Mouse (Mus musculus) limb, embryonic 15.5 days (tissue): ENCODE results near the gene Ace. TPM values are rescaled to one million over a fixed set of nuclear protein-coding genes. Genes with fewer than 3 reads are reported as not detected.

Experiments used
- ATAC-seq: fragments of 200-750 bp; cut with Nextera tagmentation; 2 replicates; pipeline ENCODE4 v1.8.0; 2017; ENCODE audit warnings: low read depth, moderate TSS enrichment; ENCODE audit not compliant: insufficient number of reproducible peaks, low FRiP score, low TSS enrichment
- H3K27ac ChIP-seq: fragments of 300-500 bp; sonication (generic); 2 replicates; pipeline ENCODE4 v1.5.1; 2015; ENCODE audit warnings: moderate library complexity, mild to moderate bottlenecking, inconsistent platforms
- H3K27me3 ChIP-seq: fragments of 300-500 bp; sonication (generic); 2 replicates; pipeline ENCODE4 v1.6.1; 2015; ENCODE audit warnings: inconsistent platforms
- H3K36me3 ChIP-seq: fragments of 300-500 bp; sonication (generic); 2 replicates; pipeline ENCODE4 v1.6.1; 2015; ENCODE audit warnings: inconsistent platforms
- H3K4me1 ChIP-seq: fragments of 300-500 bp; sonication (generic); 2 replicates; pipeline ENCODE4 v1.6.1; 2015; ENCODE audit warnings: inconsistent platforms
- H3K4me2 ChIP-seq: fragments of 300-500 bp; sonication (generic); 2 replicates; pipeline ENCODE4 v1.6.1; 2015; ENCODE audit warnings: mild to moderate bottlenecking, inconsistent platforms
- H3K4me3 ChIP-seq: fragments of 300-500 bp; sonication (generic); 2 replicates; pipeline ENCODE4 v1.5.1; 2015; ENCODE audit warnings: mild to moderate bottlenecking, inconsistent platforms
- H3K9ac ChIP-seq: fragments of 300-500 bp; sonication (generic); 2 replicates; pipeline ENCODE4 v1.6.1; 2015; ENCODE audit warnings: inconsistent platforms
- H3K9me3 ChIP-seq: fragments of 300-500 bp; sonication (generic); 2 replicates; pipeline ENCODE4 v1.6.1; 2016; ENCODE audit warnings: inconsistent platforms
- WGBS: fragments of 180-500 bp; shearing (Covaris S2); methylation state at CpG from one replicate; pipeline ENCODE4 v1.1.7; 2015; 5-methylcytosine and 5-hydroxymethylcytosine counted together
- polyA plus RNA-seq: library from polyadenylated mRNA; unstranded; fragments of >200 nt; fragmentation: Nextera tagmentation; extraction: Ambion mirVana; gene quantifications from 2 replicates; pipeline ENCODE4 v1.2.1, GENCODE M21; 2015

Ace gene
- polyA plus RNA-seq, 1 experiment from 2014 or later = 1.0 TPM

DNA sequence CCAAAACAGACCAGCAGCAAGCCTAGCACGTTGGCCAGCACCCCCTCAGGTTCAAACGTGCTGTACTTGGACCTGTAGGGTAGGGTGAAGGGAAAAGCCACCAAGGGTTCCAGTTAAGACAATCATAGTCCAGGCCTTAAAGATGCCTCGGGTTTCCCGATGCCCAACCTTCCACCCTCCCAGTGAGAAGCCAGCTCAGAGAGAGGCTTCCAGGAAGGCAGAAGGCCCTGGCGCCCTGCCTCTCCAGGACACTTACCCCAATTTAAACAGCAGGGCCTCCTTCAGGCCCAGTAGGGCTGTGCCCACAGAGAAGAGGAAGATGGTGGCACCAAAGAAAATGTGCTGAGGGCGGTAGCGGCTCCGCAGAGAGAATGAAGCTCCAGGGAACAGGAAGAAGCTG is 32.2 kb upstream of the Ace start:
- Histone ChIP-seq H3K9ac (no peak overlapping the region), H3K4me2 (no peak overlapping the region)
- ATAC-seq = no peak

DNA sequence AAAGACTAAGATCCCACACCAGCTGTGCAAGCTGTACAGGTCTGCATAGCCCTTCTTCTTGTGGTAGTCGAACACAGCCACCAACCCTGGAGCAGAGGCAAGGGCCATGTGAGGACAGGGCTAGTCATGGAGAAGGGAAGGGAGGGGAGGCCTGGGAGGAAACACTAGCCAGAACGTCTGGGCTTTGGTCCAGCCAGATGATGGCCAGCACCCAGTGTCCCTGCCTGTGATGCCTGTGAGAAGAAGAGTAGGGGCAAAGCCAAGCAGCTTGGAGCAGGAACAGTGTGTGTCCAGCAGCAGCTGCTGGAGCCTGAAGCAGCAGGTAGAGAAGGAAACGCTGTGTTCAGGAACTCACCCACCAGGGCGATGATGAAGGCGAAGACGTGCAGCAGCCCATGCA is 31.5 kb upstream of the Ace start:
- Histone ChIP-seq H3K4me3 (no peak overlapping the region), H3K9ac (no peak overlapping the region), H3K4me1 (peaks cover 11% of the 10 kb centered on the region), H3K27me3 (no peaks in the 10 kb centered on the region), H3K4me2 (no peak overlapping the region), H3K27ac (no peak overlapping the region), H3K36me3 (no peaks in the 10 kb centered on the region), H3K9me3 (no peaks in the 10 kb centered on the region)
- ATAC-seq = no peak
- 81% methylated on average over 6 of the region's 6 CpGs for WGBS

More for the DNA sequence above, 32.2 kb upstream of the Ace start:
- Histone ChIP-seq H3K36me3 (no peaks in the 10 kb centered on the region), H3K27me3 (no peaks in the 10 kb centered on the region), H3K4me3 (no peak overlapping the region), H3K4me1 (peaks cover 11% of the 10 kb centered on the region), H3K9me3 (no peaks in the 10 kb centered on the region), H3K27ac (no peak overlapping the region)
- WGBS = 92% methylated on average over 8 of the region's 8 CpGs

DNA sequence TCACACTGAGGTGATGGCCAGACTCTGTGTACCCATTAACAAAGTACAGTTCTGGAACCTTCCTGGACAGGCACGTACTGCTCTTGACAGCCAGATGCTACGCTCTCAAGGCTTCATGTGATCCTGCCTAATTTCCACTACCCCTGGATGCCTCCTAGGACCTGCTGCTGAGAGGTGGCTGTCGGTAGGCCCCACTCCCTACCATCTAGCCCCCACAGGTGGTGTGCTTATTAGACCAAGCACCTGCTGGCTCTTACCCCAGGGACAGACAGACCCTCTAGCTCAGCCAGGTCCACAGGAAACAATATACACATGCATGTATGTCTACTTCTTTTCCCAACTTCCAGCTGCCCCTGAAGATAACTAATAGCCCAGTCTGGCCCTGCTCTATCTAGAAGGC is 30.8 kb upstream of the Ace start:
- no peak overlapping the region for H3K27ac ChIP-seq
- H3K4me2 ChIP-seq = no peak overlapping the region
- no peak overlapping the region for H3K9ac ChIP-seq
- no peaks in the 10 kb centered on the region for H3K9me3 ChIP-seq
- H3K4me1 ChIP-seq = peaks cover 11% of the 10 kb centered on the region
- H3K36me3 ChIP-seq = no peaks in the 10 kb centered on the region
- no peak for ATAC-seq
- H3K4me3 ChIP-seq = no peak overlapping the region
- no peaks in the 10 kb centered on the region for H3K27me3 ChIP-seq
- 84% methylated on average over 3 of the region's 3 CpGs for WGBS

DNA sequence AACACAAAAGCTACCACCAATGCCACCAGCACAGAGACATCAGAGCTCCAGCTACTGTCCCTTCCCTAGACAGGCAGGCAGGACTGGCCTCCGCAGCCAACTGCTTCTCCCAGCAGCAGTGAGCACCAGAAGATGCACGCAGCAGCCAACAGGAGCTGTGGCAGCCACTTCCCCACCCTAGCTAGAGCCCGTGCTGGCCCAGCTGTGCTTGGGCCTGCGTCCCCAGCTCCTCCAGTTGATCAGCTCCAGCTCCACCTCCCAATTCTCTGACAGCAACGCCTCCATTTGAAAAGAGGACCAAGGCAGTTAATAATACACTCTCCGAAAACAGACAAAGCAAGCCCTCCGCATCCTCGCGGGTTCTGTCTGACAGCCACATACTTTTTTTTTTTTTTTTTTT is 29.0 kb upstream of the Ace start:
- no peak overlapping the region for H3K27ac ChIP-seq
- peaks cover 20% of the 10 kb centered on the region for H3K4me1 ChIP-seq
- H3K36me3 ChIP-seq = no peaks in the 10 kb centered on the region
- H3K27me3 ChIP-seq = no peaks in the 10 kb centered on the region; the same call in 1 of the 2 replicates
- H3K4me2 ChIP-seq = no peak overlapping the region
- H3K9ac ChIP-seq = no peak overlapping the region
- ATAC-seq = no peak
- no peaks in the 10 kb centered on the region for H3K9me3 ChIP-seq
- 61% methylated on average over 9 of the region's 9 CpGs for WGBS
- H3K4me3 ChIP-seq = no peak overlapping the region

DNA sequence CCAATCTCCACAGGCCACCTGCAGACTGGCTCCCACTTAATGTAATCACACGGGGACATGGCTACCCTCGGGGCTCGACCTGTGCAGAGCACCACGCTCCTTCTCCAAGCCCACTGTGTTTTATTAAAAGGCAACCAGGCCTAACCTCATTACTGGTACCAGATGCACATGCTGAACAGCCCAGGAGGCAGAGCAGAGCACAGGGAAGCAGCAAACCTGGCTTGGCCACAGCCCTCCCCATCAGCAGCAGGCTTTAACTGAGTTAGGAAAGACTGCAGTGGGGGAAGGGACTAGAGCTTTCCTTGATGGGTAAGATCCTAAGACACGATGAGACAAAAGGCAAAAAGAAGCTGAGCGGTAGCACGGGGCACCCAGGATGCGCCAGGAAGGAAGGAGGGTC is 25.8 kb upstream of the Ace start:
- no peak overlapping the region for H3K4me3 ChIP-seq
- whole genome bisulfite sequencing = 51% methylated on average over 8 of the region's 8 CpGs
- H3K36me3 ChIP-seq = no peaks in the 10 kb centered on the region
- H3K27me3 ChIP-seq = no peaks in the 10 kb centered on the region; the same call in 1 of the 2 replicates
- ATAC-seq = no peak
- H3K9ac ChIP-seq = no peak overlapping the region
- H3K4me2 ChIP-seq = no peak overlapping the region
- peaks cover 22% of the 10 kb centered on the region for H3K4me1 ChIP-seq
- no peak overlapping the region for H3K27ac ChIP-seq
- H3K9me3 ChIP-seq = no peaks in the 10 kb centered on the region

DNA sequence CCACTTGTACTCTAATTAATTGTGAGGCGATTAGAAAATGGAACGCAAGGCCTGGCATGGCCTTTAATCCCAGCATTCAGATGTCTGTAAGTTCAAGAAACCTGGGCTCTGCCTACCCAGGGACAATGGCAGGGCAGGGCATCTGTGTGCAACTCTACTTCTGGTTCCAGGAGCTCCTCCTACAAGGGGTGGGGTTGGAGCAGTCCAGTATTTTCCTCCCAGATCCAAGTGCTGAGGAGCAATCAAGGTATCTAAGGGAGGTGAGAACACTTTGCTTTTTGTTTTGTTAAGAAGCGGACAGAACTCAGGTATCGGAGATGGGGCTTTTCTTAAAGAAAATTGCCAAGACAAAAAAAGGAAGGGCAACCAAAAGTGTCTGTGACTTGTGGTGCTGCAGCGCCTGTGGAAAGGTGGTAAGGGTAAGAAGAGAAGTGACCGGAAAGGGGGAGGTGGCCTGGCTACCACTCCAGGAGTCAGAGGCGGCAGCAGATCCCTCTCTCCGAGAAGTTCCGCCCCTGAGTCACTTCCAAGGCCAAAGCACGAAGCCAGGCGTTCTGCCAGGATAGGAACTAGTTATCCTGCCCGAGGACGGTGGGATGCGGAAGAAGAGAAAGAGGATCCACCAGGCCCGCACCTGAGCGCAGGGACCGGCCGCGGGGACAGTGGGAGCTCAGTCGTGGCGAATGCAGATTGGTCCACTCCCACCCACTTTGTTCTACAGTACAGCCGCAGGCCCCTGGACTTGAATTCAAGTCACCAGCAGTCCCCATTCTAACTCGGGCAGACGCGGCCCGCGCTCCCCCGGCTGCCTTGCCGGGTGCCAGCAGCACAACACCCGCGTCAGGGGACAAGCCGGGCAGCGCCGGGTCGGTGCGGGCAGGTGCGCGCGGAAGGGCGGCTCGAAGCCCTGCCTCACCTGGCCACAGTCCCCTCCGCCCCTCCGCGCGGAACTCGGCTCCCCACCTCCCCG is 24.3 kb upstream of the Ace start:
- Histone ChIP-seq H3K4me2 (peak overlapping the region; percentile 98), H3K27ac (peak overlapping the region; percentile 65), H3K36me3 (no peaks in the 10 kb centered on the region), H3K9me3 (no peaks in the 10 kb centered on the region), H3K27me3 (no peaks in the 10 kb centered on the region; the same call in 1 of the 2 replicates), H3K9ac (peak overlapping the region; percentile 50), H3K4me3 (peak overlapping the region; percentile 60), H3K4me1 (peaks cover 24% of the 10 kb centered on the region)
- WGBS = 6% methylated on average over 47 of the region's 47 CpGs
- ATAC-seq = no peak

DNA sequence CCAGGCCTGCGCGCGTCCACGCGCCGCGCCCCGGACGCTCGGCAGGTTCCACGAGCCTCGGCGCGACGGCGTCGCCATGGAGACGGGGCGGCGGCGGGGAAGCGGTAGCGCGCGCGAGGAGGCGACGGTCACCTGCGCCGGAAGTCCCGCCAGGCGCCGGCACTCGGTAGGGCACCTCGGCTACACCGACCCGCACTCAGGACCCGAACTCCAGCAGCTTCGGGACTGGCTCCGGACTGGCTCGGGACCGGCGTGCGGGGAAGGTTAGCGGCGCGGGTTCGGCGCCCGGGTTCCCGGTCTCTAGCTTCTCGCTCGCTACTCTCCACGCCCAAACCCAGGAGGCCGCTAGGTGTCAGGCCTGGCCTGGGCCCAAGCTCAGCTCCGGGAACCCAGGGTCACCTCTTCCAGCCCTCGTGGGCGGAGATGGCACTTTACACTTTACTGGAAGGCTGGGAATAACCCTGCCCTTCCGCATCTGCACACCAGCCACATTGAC is 23.6 kb upstream of the Ace start:
- ATAC-seq = peak; percentile 12; the same call in 1 of the 2 replicates
- no peaks in the 10 kb centered on the region for H3K9me3 ChIP-seq
- no peaks in the 10 kb centered on the region for H3K36me3 ChIP-seq
- H3K4me3 ChIP-seq = peak overlapping the region; percentile 60
- peak overlapping the region; percentile 50 for H3K9ac ChIP-seq
- H3K27me3 ChIP-seq = no peaks in the 10 kb centered on the region; the same call in 1 of the 2 replicates
- peak overlapping the region; percentile 65 for H3K27ac ChIP-seq
- peaks cover 25% of the 10 kb centered on the region for H3K4me1 ChIP-seq
- WGBS = under 1% methylated on average over 58 of the region's 59 CpGs
- peak overlapping the region; percentile 98 for H3K4me2 ChIP-seq

DNA sequence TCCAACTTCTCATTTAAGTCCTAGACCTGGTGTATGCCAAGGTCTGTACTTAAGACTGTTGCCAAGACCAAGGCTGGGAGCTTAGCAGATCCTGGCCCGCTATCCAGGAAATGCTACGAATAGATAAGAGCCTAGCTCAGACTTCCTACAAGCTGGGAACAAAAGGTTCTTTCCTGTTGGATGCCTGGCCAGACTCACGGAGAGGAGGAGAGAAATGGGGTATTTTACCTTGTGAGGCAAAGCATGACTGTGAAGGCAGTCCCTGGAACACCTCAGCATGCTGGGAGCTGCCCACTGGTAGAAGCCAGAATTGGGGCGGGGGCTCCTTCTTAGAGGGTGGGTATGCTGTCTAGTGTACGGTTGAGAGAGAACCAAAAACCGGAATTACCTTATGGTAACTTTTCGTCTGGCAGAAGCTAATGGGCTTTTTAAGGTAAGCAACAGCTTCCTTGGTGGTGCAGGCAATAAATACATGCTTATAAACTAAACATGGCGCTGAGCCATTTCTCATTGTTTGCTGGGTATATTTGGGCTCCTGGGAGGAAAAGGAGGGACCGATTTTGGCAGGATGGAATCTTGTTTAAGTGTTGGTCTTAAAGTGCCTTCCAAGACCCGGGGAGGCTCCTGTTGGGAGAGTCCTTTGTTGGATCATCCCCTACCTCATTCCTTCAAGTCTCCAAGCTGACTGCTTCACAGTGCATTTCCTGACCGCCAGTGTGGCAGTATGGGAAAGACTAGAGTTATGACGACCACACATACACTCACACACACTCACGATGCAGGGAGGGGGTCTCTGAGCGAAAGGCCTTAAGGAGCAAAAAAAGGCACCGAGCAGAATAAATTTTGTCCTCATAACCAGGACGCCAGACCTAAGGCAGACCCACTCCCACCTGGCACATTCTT is 22.7 kb upstream of the Ace start:
- Histone ChIP-seq H3K9me3 (no peaks in the 10 kb centered on the region), H3K27me3 (no peaks in the 10 kb centered on the region; the same call in 1 of the 2 replicates), H3K9ac (no peak overlapping the region), H3K4me1 (peaks cover 25% of the 10 kb centered on the region), H3K36me3 (no peaks in the 10 kb centered on the region), H3K4me3 (peak overlapping the region; percentile 60), H3K4me2 (peak overlapping the region; percentile 98), H3K27ac (peak overlapping the region; percentile 65; the same call in 1 of the 2 replicates)
- no peak for ATAC-seq
- WGBS = 65% methylated on average over 16 of the region's 16 CpGs

DNA sequence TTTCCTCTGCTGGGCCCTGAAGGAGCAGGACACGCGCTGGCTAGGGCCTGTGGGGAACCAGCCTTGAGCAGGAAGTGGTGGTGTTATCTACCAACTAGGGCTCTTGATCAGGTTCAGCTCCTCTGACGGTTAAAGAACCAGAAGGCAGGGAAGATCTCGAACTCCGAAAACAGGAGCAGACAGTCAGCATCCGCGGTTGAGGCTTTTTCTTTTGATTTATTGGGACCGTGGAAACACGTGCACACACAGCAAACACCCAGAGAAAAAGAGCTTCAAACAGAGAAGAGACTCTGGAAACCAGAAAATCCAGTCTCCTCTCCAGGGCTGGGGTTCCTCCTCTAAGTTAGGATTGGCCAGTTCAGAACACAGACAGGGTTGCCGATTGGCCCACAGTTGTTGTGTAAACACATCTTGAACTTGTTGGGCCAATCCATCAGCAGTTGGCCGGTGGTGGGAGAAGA is 21.0 kb upstream of the Ace start:
- peaks cover 29% of the 10 kb centered on the region for H3K4me1 ChIP-seq
- no peaks in the 10 kb centered on the region for H3K36me3 ChIP-seq
- no peaks in the 10 kb centered on the region; the same call in 1 of the 2 replicates for H3K27me3 ChIP-seq
- 40% methylated on average over 11 of the region's 11 CpGs for WGBS
- no peak for ATAC-seq
- H3K9ac ChIP-seq = no peak overlapping the region
- no peaks in the 10 kb centered on the region for H3K9me3 ChIP-seq
- H3K4me3 ChIP-seq = no peak overlapping the region
- H3K27ac ChIP-seq = peak overlapping the region; percentile 63
- H3K4me2 ChIP-seq = no peak overlapping the region

DNA sequence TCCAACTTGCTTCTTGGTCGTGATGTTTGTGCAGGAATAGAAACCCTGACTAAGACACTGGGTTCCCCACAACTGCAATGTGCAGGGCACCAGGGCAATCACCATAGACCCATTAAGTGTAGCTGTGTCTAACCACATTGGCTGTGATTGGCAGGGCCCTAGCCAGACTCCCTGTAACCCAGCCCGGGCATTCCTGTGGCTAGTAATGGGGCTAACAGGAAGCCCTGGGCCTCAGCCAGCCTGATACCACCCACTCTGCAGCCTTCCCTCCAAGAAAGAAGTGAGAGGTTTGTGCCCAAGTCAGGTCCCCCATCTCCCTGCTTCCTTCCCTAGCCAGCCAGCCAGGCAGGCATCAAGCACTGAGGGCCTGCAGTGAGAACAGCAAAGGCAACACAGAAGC is 19.5 kb upstream of the Ace start:
- no peak for ATAC-seq
- peaks cover 31% of the 10 kb centered on the region for H3K4me1 ChIP-seq
- no peaks in the 10 kb centered on the region for H3K9me3 ChIP-seq
- no peak overlapping the region for H3K4me3 ChIP-seq
- H3K36me3 ChIP-seq = no peaks in the 10 kb centered on the region
- 57% methylated on average over 2 of the region's 2 CpGs for WGBS
- no peaks in the 10 kb centered on the region for H3K27me3 ChIP-seq
- H3K4me2 ChIP-seq = no peak overlapping the region
- H3K27ac ChIP-seq = peak overlapping the region; percentile 38; the same call in 1 of the 2 replicates
- no peak overlapping the region for H3K9ac ChIP-seq

DNA sequence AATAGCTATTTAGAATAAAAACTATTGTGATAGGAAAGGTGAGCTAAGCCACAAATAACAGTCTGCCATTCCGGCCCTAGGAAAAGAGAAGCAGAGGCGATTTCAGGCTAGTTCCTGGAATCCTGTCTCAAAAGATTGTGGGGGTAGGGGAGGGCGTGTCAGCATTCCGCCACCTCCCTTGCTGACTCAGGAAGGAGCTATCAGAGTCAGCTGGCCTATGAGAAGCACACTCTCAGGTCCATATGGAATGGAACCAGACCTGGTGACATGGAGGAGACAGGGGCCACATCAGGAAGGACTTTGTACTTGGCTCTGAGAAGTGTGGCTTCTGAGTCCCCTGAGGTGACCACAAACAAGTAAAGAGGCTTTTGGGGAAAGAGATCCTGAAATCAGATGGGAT is 17.2 kb upstream of the Ace start:
- no peaks in the 10 kb centered on the region for H3K36me3 ChIP-seq
- no peak overlapping the region for H3K9ac ChIP-seq
- H3K4me3 ChIP-seq = no peak overlapping the region
- H3K9me3 ChIP-seq = no peaks in the 10 kb centered on the region
- 50% methylated on average over 4 of the region's 4 CpGs for WGBS
- H3K27ac ChIP-seq = no peak overlapping the region
- H3K4me2 ChIP-seq = no peak overlapping the region
- ATAC-seq = no peak
- no peaks in the 10 kb centered on the region for H3K27me3 ChIP-seq
- peaks cover 16% of the 10 kb centered on the region; the same call in 1 of the 2 replicates for H3K4me1 ChIP-seq
